Mouse (Mus musculus) ES-Bruce4 (cell line): ENCODE measurements around the gene Pkib.

Source experiments
- CTCF ChIP-seq: IDR thresholded peaks from one replicate; pipeline ENCODE4 v1.8.1; 2011; ENCODE audit warnings: low read depth, low read length
- POLR2A ChIP-seq: IDR thresholded peaks from one replicate; pipeline ENCODE4 v1.8.1; 2011; ENCODE audit warnings: low read length; ENCODE audit not compliant: insufficient read depth

GRCm38 (mm10) chr10:57744128-57744765 is 112.5 kb downstream of the Pkib start:
- TF ChIP-seq CTCF = no peak
- TF ChIP-seq POLR2A = no peak
